Mouse (Mus musculus): ENCODE measurements at regions not wholly inside any gene's neighbourhood (a gene's known extent, or its start where the extent isn't known, plus 50 kb on each side); places are given as distances from the start of the nearest gene placed in this dataset.

DNA sequence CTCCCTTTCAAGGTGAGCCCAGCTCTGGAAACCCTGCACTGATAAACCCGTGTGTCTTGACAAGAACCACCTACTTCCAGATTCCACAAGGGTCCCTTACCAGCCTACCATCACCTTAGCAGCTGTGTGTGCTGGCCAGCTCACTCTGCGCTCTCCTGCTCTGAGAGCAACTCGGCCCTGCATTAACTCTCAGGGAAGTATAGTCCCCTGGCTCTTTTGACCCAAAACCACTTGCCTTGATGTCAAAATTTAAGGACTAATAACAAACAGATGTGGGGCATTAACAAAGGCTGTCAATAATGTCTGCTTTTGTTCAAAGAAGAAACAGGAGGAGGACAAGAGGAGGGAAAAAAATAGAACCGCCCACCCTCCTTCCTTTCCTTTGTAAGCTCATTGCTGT, 480.3 kb downstream of the Tshz3 start:
- Histone ChIP-seq H3K4me3 (no peak overlapping the region), H3K36me3 (no peaks in the 10 kb centered on the region), H3K9ac (no peak overlapping the region), H3K9me3 (no peaks in the 10 kb centered on the region), H3K4me1 (peaks cover 19% of the 10 kb centered on the region), H3K4me2 (no peak overlapping the region), H3K27ac (no peak overlapping the region; the same call in 1 of the 2 replicates), H3K27me3 (no peaks in the 10 kb centered on the region)
- no peak for ATAC-seq (ENCODE audit: insufficient number of reproducible peaks, insufficient read depth, low FRiP score, low TSS enrichment, low read depth)
- 16% methylated on average over 4 of the region's 4 CpGs for WGBS

DNA sequence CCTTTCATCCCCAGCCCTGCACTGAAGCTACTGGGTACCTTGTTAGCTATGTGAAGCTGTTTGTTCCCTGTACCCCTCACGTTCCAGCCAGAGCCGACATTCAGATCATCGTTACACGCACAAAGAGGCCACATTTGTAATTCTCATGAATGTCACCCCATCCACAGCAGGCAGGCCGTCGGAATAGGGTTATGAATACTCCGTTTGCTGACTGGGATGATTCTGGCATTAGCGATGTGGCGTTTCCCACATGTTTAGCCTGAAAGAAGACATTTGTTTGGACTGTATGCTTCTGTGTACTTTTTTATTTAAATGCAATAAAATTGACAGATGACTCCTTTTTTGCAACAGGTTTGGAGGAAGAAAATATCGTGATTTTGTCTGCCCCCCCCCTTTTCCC, 482.0 kb downstream of the Tshz3 start:
- Histone ChIP-seq H3K27ac (no peak overlapping the region), H3K4me3 (no peak overlapping the region), H3K4me2 (no peak overlapping the region), H3K9me3 (no peaks in the 10 kb centered on the region), H3K27me3 (no peaks in the 10 kb centered on the region), H3K36me3 (no peaks in the 10 kb centered on the region), H3K9ac (no peak overlapping the region), H3K4me1 (peaks cover 19% of the 10 kb centered on the region)
- 50% methylated on average over 10 of the region's 10 CpGs for WGBS
- ATAC-seq (ENCODE audit: insufficient number of reproducible peaks, insufficient read depth, low FRiP score, low TSS enrichment, low read depth) = no peak

DNA sequence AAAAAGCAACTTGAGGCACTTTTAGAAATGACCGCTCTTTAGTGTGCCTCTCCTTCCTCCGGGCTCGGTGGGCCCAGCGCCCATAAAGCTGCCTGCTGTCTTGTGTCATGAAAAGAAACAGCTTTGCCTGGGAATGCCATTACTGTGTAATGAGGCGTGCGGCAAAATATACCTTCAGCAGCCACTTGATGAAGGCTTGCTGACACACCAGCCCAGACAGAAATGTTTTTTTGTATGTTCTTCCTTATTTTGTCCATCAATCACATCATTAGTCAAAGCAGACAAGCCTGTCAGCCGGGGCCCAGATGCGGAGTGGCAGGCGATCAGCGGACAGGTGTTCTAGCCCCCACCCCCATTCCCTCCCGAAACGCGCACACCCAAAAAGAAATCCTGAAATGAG, 482.5 kb downstream of the Tshz3 start:
- no peaks in the 10 kb centered on the region for H3K36me3 ChIP-seq
- H3K9ac ChIP-seq = no peak overlapping the region
- H3K27me3 ChIP-seq = no peaks in the 10 kb centered on the region
- H3K4me2 ChIP-seq = no peak overlapping the region
- no peak overlapping the region for H3K4me3 ChIP-seq
- no peak for ATAC-seq (ENCODE audit: insufficient number of reproducible peaks, insufficient read depth, low FRiP score, low TSS enrichment, low read depth)
- H3K4me1 ChIP-seq = peaks cover 19% of the 10 kb centered on the region
- no peaks in the 10 kb centered on the region for H3K9me3 ChIP-seq
- WGBS = 66% methylated on average over 13 of the region's 13 CpGs
- no peak overlapping the region for H3K27ac ChIP-seq

DNA sequence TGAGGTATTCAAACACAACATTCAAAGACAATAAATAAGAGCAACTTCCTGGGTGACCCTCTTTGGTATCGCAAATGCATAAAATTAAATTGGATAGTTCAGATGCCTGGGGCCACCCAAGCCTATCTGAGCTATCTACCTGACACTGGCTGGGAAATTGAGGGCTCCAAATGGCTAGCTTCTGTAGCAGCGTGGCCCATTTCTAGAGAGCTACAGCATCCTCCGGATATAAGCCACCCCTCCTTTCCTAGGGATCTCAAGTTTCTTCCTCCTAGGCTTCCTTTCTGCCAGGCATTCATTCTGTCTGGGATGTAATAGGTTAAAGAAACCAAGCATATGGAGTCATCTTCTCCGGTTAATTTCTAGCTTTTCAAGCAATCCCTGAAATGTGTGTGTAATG, 483.2 kb downstream of the Tshz3 start:
- 27% methylated on average over 4 of the region's 4 CpGs for WGBS

DNA sequence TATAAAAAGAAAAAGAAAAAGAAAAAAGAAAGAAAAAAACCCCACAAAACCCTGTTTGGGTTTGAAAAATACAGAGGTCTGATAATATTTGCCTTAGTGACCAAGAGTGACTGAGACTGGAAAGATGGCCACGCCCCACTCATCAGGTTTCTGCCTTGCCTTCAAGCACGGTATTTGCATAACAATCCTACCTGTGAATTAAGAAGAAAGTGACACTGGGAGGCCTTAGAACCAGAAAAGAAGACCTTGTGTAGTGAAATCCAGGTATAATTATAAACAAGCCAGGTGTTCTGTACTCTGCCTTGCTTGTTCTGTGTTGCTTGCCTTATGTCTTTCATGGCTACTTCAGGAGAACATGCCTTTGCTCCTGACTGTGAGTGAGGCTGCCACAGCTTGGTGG, 494.6 kb downstream of the Tshz3 start:
- H3K4me1 ChIP-seq = no peaks in the 10 kb centered on the region
- H3K9me3 ChIP-seq = no peaks in the 10 kb centered on the region
- WGBS = 11% methylated on average over 2 of the region's 2 CpGs
- no peak for ATAC-seq (ENCODE audit: insufficient number of reproducible peaks, insufficient read depth, low FRiP score, low TSS enrichment, low read depth)
- H3K4me3 ChIP-seq = no peak overlapping the region
- H3K9ac ChIP-seq = no peak overlapping the region
- H3K27me3 ChIP-seq = no peaks in the 10 kb centered on the region
- H3K4me2 ChIP-seq = no peak overlapping the region
- H3K36me3 ChIP-seq = no peaks in the 10 kb centered on the region
- no peak overlapping the region for H3K27ac ChIP-seq

More for the DNA sequence above, 483.2 kb downstream of the Tshz3 start:
- H3K9ac ChIP-seq = no peak overlapping the region
- H3K36me3 ChIP-seq = no peaks in the 10 kb centered on the region
- no peak overlapping the region for H3K27ac ChIP-seq
- H3K27me3 ChIP-seq = no peaks in the 10 kb centered on the region
- ATAC-seq (ENCODE audit: insufficient number of reproducible peaks, insufficient read depth, low FRiP score, low TSS enrichment, low read depth) = no peak
- no peak overlapping the region for H3K4me2 ChIP-seq
- H3K4me1 ChIP-seq = peaks cover 19% of the 10 kb centered on the region
- no peaks in the 10 kb centered on the region for H3K9me3 ChIP-seq
- H3K4me3 ChIP-seq = no peak overlapping the region

DNA sequence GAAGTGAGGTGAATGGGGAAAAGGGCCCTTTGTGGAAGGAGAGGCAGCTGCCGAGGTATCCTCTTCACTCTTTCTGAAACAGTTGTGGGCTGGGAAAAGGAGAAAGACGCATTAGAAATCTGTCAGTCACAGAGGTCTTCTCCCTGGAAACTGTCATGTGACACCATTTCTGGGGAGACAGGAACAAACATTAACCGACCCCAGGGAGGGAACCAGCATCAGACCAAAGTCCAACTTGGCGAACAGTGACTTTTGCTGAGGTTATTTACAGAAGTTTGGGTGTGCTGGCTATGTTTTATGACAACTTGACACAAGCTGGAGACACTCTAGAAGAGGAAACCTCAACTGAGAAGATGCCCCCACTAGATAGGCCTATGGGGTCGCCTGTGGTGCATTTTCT, 506.9 kb downstream of the Tshz3 start:
- H3K9me3 ChIP-seq = no peaks in the 10 kb centered on the region
- no peak overlapping the region for H3K4me2 ChIP-seq
- H3K9ac ChIP-seq = no peak overlapping the region
- H3K4me3 ChIP-seq = no peak overlapping the region
- no peaks in the 10 kb centered on the region for H3K4me1 ChIP-seq
- 67% methylated on average over 5 of the region's 5 CpGs for WGBS
- no peak for ATAC-seq (ENCODE audit: insufficient number of reproducible peaks, insufficient read depth, low FRiP score, low TSS enrichment, low read depth)
- H3K27me3 ChIP-seq = no peaks in the 10 kb centered on the region
- no peaks in the 10 kb centered on the region for H3K36me3 ChIP-seq
- H3K27ac ChIP-seq = no peak overlapping the region

DNA sequence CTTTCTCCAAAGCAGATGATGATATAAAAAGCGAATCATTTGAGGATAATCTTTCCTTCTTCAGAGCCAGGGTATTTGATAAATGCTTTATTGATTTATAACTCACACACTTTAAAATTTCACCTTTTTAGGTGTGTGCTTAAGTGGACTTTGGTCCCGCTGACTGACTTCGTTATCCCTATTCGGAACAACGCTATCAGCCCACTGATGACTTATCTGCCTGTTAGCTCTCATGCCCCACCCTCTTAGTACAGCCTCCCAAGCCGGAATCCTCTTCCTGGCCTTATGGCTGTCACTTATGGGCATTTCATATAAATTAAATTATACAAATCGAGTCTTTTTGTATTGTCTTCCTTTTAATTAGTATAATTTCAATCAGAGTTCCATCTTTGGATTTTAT, 510.4 kb downstream of the Tshz3 start:
- ATAC-seq (ENCODE audit: insufficient number of reproducible peaks, insufficient read depth, low FRiP score, low TSS enrichment, low read depth) = no peak
- Histone ChIP-seq H3K27me3 (no peaks in the 10 kb centered on the region), H3K9me3 (no peaks in the 10 kb centered on the region), H3K4me1 (peaks cover 3% of the 10 kb centered on the region), H3K4me3 (no peak overlapping the region), H3K4me2 (no peak overlapping the region), H3K9ac (no peak overlapping the region), H3K27ac (no peak overlapping the region), H3K36me3 (no peaks in the 10 kb centered on the region)
- 86% methylated on average over 7 of the region's 7 CpGs for WGBS

DNA sequence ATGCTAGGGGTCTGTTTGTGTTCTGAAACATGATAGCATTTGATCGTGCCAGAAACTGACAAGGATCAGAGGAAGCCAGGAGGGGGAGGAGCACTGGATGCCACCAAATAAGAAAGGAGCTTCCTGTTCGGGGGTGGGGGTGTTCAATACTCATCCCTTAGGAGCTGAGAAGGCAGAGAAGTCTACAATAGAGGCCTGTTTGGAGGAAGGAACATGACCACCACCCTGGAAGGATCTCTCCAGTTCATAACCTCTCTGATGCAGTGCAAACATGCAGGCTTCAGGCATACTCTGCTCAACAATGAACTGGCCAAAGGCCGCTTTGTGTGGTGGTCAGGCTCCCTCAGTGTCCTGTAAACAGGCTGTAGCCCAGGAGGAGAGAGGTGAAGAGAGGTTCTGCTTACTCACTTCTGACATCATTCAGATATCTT, 515.8 kb downstream of the Tshz3 start:
- H3K36me3 ChIP-seq = no peaks in the 10 kb centered on the region
- H3K9ac ChIP-seq = no peak overlapping the region
- H3K4me2 ChIP-seq = peak overlapping the region; percentile 34
- no peak for ATAC-seq (ENCODE audit: insufficient number of reproducible peaks, insufficient read depth, low FRiP score, low TSS enrichment, low read depth)
- 22% methylated on average over 3 of the region's 3 CpGs for WGBS
- H3K27ac ChIP-seq = no peak overlapping the region
- peaks cover 9% of the 10 kb centered on the region for H3K4me1 ChIP-seq
- no peaks in the 10 kb centered on the region for H3K27me3 ChIP-seq
- no peaks in the 10 kb centered on the region for H3K9me3 ChIP-seq
- peak overlapping the region; percentile 10; the same call in 1 of the 2 replicates for H3K4me3 ChIP-seq

DNA sequence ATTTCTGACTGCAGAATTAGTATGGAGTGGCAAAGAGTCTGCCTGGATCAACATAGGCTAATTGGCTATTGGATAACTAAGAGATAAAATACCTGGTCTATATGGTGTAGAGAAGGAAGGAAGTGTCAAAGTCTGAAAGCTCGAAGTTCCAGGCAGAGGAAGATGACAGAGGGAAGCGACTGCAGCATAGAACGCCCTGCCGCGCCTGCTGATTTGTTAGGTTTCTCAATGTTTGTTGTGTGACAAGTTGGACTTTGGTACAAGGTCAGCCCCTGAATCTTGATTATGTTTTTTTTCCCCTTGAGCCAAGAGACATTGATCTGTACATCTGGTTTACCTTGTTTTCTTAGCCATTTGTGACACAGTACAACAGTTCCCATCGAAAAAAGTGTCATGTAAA, 517.6 kb downstream of the Tshz3 start:
- H3K4me1 ChIP-seq = peaks cover 9% of the 10 kb centered on the region
- H3K27ac ChIP-seq = no peak overlapping the region
- no peak for ATAC-seq (ENCODE audit: insufficient number of reproducible peaks, insufficient read depth, low FRiP score, low TSS enrichment, low read depth)
- no peak overlapping the region for H3K4me3 ChIP-seq
- 94% methylated on average over 6 of the region's 6 CpGs for WGBS
- no peaks in the 10 kb centered on the region for H3K27me3 ChIP-seq
- H3K9ac ChIP-seq = no peak overlapping the region
- H3K9me3 ChIP-seq = no peaks in the 10 kb centered on the region
- H3K36me3 ChIP-seq = no peaks in the 10 kb centered on the region
- H3K4me2 ChIP-seq = no peak overlapping the region

DNA sequence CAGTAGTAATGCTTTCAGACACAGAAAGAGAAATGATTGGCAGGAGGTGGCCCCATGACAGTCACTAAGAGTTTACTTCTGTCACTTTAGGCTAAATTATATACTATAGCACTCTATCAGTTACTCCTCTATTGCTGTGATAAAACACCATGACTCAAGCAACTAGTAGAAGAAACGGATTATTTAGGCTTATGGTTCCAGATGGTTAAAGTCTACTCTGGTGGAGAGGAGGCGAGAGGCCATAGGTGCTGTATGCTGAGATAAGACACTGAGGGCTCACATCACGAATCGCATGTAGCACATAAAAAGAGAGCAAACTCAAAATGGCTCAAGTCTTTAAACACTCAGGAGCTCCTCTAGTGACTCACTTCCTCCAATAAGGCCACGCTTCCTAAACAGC, 522.6 kb downstream of the Tshz3 start:
- H3K9ac ChIP-seq = no peak overlapping the region
- no peak overlapping the region for H3K27ac ChIP-seq
- ATAC-seq (ENCODE audit: insufficient number of reproducible peaks, insufficient read depth, low FRiP score, low TSS enrichment, low read depth) = no peak
- H3K4me1 ChIP-seq = no peaks in the 10 kb centered on the region
- H3K9me3 ChIP-seq = 0 out of 2 replicates have a peak, but pooled peaks cover 5% of the 10 kb centered on the region
- no peak overlapping the region for H3K4me2 ChIP-seq
- H3K36me3 ChIP-seq = no peaks in the 10 kb centered on the region
- no peak overlapping the region for H3K4me3 ChIP-seq
- WGBS = 94% methylated on average over 5 of the region's 5 CpGs
- no peaks in the 10 kb centered on the region for H3K27me3 ChIP-seq

DNA sequence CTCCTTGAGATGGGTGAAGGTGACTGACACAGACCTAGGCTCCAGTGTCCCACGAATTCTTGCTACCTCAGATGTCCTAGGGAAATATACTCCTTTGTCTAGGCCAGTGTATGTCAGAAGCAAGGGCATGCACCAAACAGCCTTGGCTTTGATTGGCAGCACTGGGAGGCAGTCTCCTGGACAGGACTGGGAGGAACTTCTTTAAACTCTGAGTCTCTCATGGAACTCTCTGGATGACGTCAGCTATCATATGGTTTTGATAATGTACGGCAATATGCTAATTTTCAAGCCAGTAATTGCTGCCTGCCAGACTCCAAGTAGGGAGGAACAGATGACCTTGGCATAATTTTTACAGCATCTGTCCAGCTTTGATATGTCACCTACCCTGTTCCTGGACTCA, 528.5 kb downstream of the Tshz3 start:
- WGBS = 26% methylated on average over 3 of the region's 3 CpGs
- ATAC-seq (ENCODE audit: insufficient number of reproducible peaks, insufficient read depth, low FRiP score, low TSS enrichment, low read depth) = peak; percentile 59; the same call in 1 of the 2 replicates
- Histone ChIP-seq H3K27ac (no peak overlapping the region; the same call in 1 of the 2 replicates), H3K36me3 (no peaks in the 10 kb centered on the region), H3K9ac (no peak overlapping the region), H3K27me3 (0 out of 2 replicates have a peak, but pooled peaks cover under 1% of the 10 kb centered on the region), H3K4me3 (no peak overlapping the region), H3K4me1 (peaks cover 12% of the 10 kb centered on the region), H3K4me2 (no peak overlapping the region), H3K9me3 (0 out of 2 replicates have a peak, but pooled peaks cover 5% of the 10 kb centered on the region)

DNA sequence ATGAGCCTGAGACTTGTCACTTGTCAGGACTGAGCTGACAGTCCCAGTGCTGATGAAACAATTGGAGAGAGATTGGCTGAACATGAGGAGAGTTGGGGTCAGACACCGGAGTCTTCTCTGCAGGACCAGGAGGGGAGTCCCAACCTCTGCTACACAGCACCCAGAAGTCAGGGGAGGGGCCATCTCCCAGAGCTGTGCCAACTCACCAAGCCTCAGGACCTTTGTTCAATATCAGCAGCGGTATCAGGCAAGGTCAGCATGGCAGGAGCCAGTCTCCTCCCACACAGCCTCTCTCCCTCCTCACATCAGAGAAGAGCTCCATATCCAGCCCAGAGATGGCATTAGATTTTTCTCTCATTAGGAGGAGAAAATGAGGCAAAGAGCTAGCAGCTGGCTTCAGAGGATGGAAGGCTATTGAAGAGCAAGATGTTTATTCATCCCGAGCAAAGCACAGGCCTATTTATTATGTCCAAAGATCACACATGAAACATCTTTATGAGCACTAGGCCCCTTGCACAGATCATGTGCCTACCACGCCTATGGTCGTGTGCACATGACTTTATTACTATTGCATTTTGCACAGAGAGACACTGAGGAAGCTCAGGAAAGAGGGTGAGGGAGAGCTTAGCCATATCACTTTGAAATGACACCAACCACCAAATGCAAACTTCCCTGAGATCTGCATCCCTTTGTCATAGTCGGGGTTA, 532.9 kb downstream of the Tshz3 start:
- H3K27ac ChIP-seq = no peak overlapping the region
- 89% methylated on average over 6 of the region's 6 CpGs for WGBS
- H3K4me3 ChIP-seq = no peak overlapping the region
- peaks cover 3% of the 10 kb centered on the region; the same call in 1 of the 2 replicates for H3K27me3 ChIP-seq
- ATAC-seq (ENCODE audit: insufficient number of reproducible peaks, insufficient read depth, low FRiP score, low TSS enrichment, low read depth) = no peak
- H3K4me2 ChIP-seq = no peak overlapping the region
- H3K9me3 ChIP-seq = no peaks in the 10 kb centered on the region
- no peaks in the 10 kb centered on the region for H3K36me3 ChIP-seq
- H3K9ac ChIP-seq = no peak overlapping the region
- H3K4me1 ChIP-seq = peaks cover 11% of the 10 kb centered on the region

All from embryonic facial prominence, embryonic 13.5 days (tissue).